In genomic region chr7:96554277-96554690, GRCm38 (mm10) we compare ENCODE assay signal across 8 mouse cellular contexts.
DNase-seq lines count a peak whose midpoint lies in the region; ATAC-seq lines count a peak whose summit lies in the region.

No protein-coding gene starts in this region.

- no peaks in the 10 kb centered on the region for H3K9me3 ChIP-seq in kidney, embryonic 15.5 days (replicated peaks)
- H3K9me3 ChIP-seq in heart, embryonic 10.5 days = no peaks in the 10 kb centered on the region

- H3K36me3 ChIP-seq in kidney, embryonic 15.5 days = peaks cover 15% of the 10 kb centered on the region; the same call in 1 of the 2 replicates
- no peaks in the 10 kb centered on the region for H3K36me3 ChIP-seq in heart, embryonic 10.5 days

- peak; percentile 37 for DNase-seq in kidney, adult 18-20 months
- DNase-seq in ES-CJ7 (ENCODE audit: low read depth, low spot score) = peak; percentile 31
- DNase-seq in cerebellum, postnatal 14 days = peak; percentile 54 to 57
- no peak for DNase-seq in heart, embryonic 10.5 days (ENCODE audit: low spot score)
- DNase-seq in kidney, postnatal 4 days = peak; percentile 62 to 71
- DNase-seq in mesoderm, embryonic 11.5 days (ENCODE audit: low read depth, low spot score) = peak; percentile 64
- peak; percentile 9 for DNase-seq in thymus, postnatal 14 days

- ATAC-seq in kidney, embryonic 15.5 days (replicated peaks; ENCODE audit: low FRiP score) = no peak; the same call in 1 of the 2 replicates

- H3K4me3 ChIP-seq in kidney, embryonic 15.5 days (replicated peaks) = no peak overlapping the region
- H3K4me3 ChIP-seq in heart, embryonic 10.5 days = no peak overlapping the region

- no peaks in the 10 kb centered on the region for H3K27me3 ChIP-seq in kidney, embryonic 15.5 days
- peaks cover 69% of the 10 kb centered on the region for H3K27me3 ChIP-seq in heart, embryonic 10.5 days (ENCODE audit: insufficient read depth, poor library complexity, severe bottlenecking)

- H3K9ac ChIP-seq in kidney, embryonic 15.5 days = no peak overlapping the region

- H3K4me2 ChIP-seq in kidney, embryonic 15.5 days = no peak overlapping the region

- 54% methylated on average over 6 of the region's 6 CpGs for WGBS in kidney, embryonic 15.5 days
- 49% methylated on average over 6 of the region's 6 CpGs for WGBS in heart, embryonic 10.5 days

- peaks cover 47% of the 10 kb centered on the region for H3K4me1 ChIP-seq in kidney, embryonic 15.5 days
- H3K4me1 ChIP-seq in heart, embryonic 10.5 days = peaks cover 15% of the 10 kb centered on the region

- no peak overlapping the region for H3K27ac ChIP-seq in kidney, embryonic 15.5 days
- peak overlapping the region; percentile 36 for H3K27ac ChIP-seq in heart, embryonic 10.5 days
